Mouse (Mus musculus): ENCODE data around the gene Slit3. TPM values are rescaled to one million over a fixed set of nuclear protein-coding genes. Genes with fewer than 3 reads are reported as not detected.

Gene Slit3
- polyA plus RNA-seq, 1 experiment, result not detected

DNA sequence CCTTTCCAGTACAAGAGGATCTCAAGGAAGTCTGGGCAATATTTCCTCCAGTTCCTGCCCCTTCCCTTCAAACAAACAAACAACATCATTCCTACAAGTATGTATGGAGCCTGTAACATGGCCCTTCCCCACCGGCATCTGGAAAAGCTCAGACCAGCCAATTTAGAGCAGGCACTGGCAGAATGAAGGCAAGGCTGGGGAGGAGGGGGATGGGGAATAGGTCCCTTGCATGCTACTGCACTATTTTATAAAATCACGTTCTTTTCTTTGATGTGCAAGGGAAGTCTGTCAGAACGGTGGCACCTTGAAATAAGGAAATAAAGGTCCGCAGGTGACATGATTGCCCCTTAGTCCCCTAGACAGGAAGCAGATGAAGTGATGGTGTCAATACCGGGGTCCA is 948 bp upstream of the Slit3 start:
- Histone ChIP-seq H3K9me3 (ENCODE audit: control insufficient read depth, low read length) (no peaks in the 10 kb centered on the region), H3K36me3 (ENCODE audit: control insufficient read depth) (no peaks in the 10 kb centered on the region), H3K4me3 (replicated peaks) (no peak overlapping the region), H3K4me1 (ENCODE audit: control insufficient read depth) (no peaks in the 10 kb centered on the region), H3K27me3 (ENCODE audit: control insufficient read depth) (peaks cover 39% of the 10 kb centered on the region)
- TF ChIP-seq TAL1 (IDR thresholded peaks at IDR 0.05; ENCODE audit: low read length) (no peak), GATA1 (IDR thresholded peaks at IDR 0.05; ENCODE audit: low read length) (no peak)

DNA sequence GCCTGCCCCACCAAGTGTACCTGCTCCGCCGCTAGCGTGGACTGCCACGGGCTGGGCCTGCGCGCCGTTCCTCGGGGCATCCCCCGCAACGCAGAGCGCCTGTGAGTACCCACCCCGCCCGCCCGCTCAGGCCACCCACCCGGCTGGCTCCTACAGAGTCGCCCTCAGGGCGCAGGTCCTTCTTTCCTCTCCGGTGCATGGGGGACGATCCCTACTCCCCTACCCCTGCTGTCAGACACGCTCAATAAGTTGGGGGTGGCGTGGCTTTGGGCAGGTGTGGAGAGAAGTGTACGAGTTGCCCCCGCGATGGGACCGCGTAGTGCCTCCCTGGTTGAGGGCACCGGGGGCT is 561 bp downstream of the Slit3 start:
- peaks cover 39% of the 10 kb centered on the region for H3K27me3 ChIP-seq (ENCODE audit: control insufficient read depth)
- TF ChIP-seq TAL1 (IDR thresholded peaks at IDR 0.05; ENCODE audit: low read length) (no peak), GATA1 (IDR thresholded peaks at IDR 0.05; ENCODE audit: low read length) (no peak)
- H3K4me3 ChIP-seq (replicated peaks), result no peak overlapping the region

DNA sequence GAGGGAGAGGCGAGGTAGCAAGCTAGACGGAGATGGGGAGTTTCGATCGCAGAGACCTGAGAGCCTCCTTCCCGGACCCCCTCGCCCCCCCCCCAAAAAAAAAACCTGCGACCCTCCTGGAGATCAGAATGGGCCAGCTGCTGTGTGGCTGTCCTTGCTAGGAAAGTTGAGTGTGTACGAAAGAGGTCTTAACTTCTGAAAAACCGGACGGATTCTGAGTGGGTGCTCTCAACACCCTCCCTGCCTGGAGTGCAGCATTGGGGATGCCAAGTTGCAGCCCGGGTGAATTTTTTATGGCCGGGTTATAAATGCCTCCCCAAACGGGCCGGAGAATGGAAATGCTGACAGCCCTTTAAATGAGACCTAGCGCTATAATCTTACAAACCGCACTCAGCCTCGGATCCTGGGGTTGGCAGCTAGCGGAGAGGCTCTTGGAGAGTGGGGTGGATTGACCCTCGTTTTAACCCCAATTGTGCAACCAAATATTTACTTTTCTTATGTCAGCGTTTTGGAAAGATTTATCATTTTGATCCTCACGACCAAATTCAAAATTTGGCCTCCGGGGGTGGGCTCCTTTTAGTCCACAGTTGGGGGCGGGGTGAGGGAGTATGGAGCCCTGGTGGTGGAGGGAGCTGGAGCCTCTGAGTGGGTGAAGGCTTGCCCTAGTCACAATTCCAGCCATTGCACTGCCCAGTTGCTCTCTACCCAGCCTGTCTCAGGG is 1.2 kb downstream of the Slit3 start:
- no peaks in the 10 kb centered on the region for H3K4me1 ChIP-seq (ENCODE audit: control insufficient read depth)
- no peaks in the 10 kb centered on the region for H3K9me3 ChIP-seq (ENCODE audit: control insufficient read depth, low read length)
- H3K4me3 ChIP-seq (replicated peaks), result no peak overlapping the region
- peaks cover 39% of the 10 kb centered on the region for H3K27me3 ChIP-seq (ENCODE audit: control insufficient read depth)
- no peaks in the 10 kb centered on the region for H3K36me3 ChIP-seq (ENCODE audit: control insufficient read depth)
- TF ChIP-seq GATA1 (IDR thresholded peaks at IDR 0.05; ENCODE audit: low read length) (no peak), TAL1 (IDR thresholded peaks at IDR 0.05; ENCODE audit: low read length) (no peak)

More for the DNA sequence above, 561 bp downstream of the Slit3 start:
- H3K4me1 ChIP-seq (ENCODE audit: control insufficient read depth), result no peaks in the 10 kb centered on the region
- H3K9me3 ChIP-seq (ENCODE audit: control insufficient read depth, low read length), result no peaks in the 10 kb centered on the region
- H3K36me3 ChIP-seq (ENCODE audit: control insufficient read depth), result no peaks in the 10 kb centered on the region

DNA sequence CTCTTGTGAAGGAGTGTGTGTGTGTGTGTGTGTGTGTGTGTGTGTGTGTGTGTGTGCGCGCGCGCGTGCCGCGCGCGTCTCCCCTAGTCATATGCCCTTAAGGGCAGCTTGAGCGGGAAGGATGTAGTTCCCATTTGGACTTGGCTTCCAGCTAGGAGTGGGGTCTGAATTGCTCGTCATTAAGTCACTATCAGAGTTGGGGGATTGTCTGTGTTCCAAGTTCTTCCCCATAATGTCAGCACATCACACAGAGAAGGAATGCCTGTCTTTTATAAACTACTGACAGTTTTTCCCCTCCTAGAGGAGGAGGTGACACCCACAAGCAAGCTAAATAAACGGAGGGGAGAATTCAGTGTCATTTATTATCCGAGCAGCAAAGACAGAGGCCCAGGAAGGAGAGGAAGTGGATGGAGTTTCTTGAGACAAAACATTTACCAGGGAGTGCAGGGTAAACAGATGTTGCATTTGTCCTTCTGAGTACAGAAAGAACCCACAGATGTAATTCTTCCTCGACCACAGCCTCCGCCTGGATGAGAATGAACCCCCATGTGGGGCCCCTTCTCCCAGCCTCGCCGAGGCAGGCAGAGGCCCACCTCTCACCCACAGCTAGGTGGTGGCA is 3.6 kb downstream of the Slit3 start:
- Histone ChIP-seq H3K27me3 (ENCODE audit: control insufficient read depth) (peaks cover 39% of the 10 kb centered on the region), H3K36me3 (ENCODE audit: control insufficient read depth) (no peaks in the 10 kb centered on the region), H3K4me3 (replicated peaks) (no peak overlapping the region), H3K9me3 (ENCODE audit: control insufficient read depth, low read length) (no peaks in the 10 kb centered on the region), H3K4me1 (ENCODE audit: control insufficient read depth) (no peaks in the 10 kb centered on the region)
- no peak for TF ChIP-seq TAL1 (IDR thresholded peaks at IDR 0.05; ENCODE audit: low read length)
- no peak for TF ChIP-seq GATA1 (IDR thresholded peaks at IDR 0.05; ENCODE audit: low read length)

DNA sequence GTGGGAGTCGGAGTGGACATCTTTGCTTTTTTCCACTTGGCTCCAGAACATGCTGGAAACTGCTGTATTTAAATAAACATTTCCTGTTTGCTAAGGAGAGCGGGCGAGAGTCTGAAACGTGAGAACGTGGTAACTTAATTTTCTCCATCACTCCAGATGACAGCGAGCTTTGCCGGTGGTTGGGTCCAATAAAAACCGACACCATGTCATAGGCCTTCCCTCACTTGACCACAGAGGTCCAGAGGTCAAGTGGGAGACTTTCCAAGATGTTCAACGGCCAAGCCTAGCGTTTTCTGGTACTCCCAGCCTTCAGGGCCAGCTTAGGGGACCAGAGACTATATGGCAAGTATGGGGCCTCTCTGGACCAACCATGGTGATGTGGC is 4.1 kb downstream of the Slit3 start:
- H3K36me3 ChIP-seq (ENCODE audit: control insufficient read depth), result no peaks in the 10 kb centered on the region
- H3K27me3 ChIP-seq (ENCODE audit: control insufficient read depth), result peaks cover 35% of the 10 kb centered on the region
- H3K4me3 ChIP-seq (replicated peaks), result no peak overlapping the region
- H3K9me3 ChIP-seq (ENCODE audit: control insufficient read depth, low read length), result no peaks in the 10 kb centered on the region
- H3K4me1 ChIP-seq (ENCODE audit: control insufficient read depth), result no peaks in the 10 kb centered on the region
- no peak for TF ChIP-seq GATA1 (IDR thresholded peaks at IDR 0.05; ENCODE audit: low read length)

DNA sequence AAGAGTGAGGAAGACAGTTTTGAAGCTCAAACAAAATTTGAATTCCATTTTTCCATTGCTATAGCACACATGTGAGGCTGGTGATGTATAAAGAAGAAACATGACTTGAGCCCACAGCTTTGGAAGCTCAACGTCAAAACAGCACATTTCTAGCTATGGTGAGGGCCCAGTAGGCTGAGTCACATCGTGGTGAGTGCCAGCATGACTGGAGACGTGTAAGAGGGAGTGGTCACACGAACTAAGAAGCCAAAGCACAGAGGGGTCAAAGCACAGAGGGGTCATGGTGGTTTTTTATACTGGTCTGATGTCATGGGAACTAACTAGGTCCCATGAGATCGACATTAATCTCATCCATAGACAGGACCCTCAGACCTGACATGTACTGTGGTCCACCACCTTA is 10.7 kb downstream of the Slit3 start:
- Histone ChIP-seq H3K4me3 (replicated peaks) (no peak overlapping the region), H3K36me3 (ENCODE audit: control insufficient read depth) (no peaks in the 10 kb centered on the region), H3K27me3 (ENCODE audit: control insufficient read depth) (no peaks in the 10 kb centered on the region), H3K9me3 (ENCODE audit: control insufficient read depth, low read length) (no peaks in the 10 kb centered on the region), H3K4me1 (ENCODE audit: control insufficient read depth) (no peaks in the 10 kb centered on the region)
- TF ChIP-seq TAL1 (IDR thresholded peaks at IDR 0.05; ENCODE audit: low read length), result no peak
- no peak for TF ChIP-seq GATA1 (IDR thresholded peaks at IDR 0.05; ENCODE audit: low read length)

DNA sequence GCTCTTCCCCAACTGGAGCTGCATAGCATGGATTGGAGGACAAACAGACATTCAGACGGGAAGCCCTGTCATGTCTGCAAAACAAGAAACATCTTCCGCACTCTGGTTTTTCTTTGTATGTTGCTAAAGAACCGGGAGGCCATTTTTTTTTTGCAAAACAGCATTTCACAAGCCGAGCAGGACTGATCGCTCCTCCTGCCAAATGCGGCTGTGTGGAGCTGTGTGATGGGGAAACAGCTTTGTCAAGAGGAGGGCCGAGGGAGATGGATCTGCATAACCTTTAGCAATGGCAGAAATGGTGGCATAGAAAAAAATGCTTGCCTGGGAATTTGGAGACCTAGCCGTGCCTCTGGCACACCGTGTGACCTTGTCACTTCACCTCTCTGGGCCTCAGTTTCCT is 15.6 kb downstream of the Slit3 start:
- H3K9me3 ChIP-seq (ENCODE audit: control insufficient read depth, low read length), result no peaks in the 10 kb centered on the region
- H3K27me3 ChIP-seq (ENCODE audit: control insufficient read depth), result no peaks in the 10 kb centered on the region
- H3K4me1 ChIP-seq (ENCODE audit: control insufficient read depth), result no peaks in the 10 kb centered on the region
- no peak for TF ChIP-seq GATA1 (IDR thresholded peaks at IDR 0.05; ENCODE audit: low read length)
- TF ChIP-seq TAL1 (IDR thresholded peaks at IDR 0.05; ENCODE audit: low read length), result no peak
- H3K4me3 ChIP-seq (replicated peaks), result no peak overlapping the region
- H3K36me3 ChIP-seq (ENCODE audit: control insufficient read depth), result no peaks in the 10 kb centered on the region

DNA sequence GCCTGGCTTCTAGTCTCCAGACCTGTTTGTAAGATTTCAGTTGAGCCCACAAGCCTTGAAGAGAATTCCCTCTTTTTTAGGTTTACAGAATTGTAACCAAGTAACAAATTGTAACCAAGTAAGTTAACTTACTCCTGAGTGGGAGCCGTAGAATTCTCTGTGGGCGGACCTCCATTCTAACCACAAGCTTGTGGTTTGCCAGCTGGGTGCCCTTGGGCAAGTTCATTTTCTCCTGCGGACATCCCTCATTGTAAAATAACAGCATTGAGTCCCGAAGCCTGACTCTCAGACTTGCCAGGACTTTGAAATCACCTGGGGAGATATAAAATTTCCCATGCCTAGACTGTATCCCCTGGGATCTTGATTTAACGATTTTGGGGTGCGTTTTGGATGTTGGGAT is 19.1 kb downstream of the Slit3 start:
- H3K36me3 ChIP-seq (ENCODE audit: control insufficient read depth), result no peaks in the 10 kb centered on the region
- H3K27me3 ChIP-seq (ENCODE audit: control insufficient read depth), result no peaks in the 10 kb centered on the region
- H3K9me3 ChIP-seq (ENCODE audit: control insufficient read depth, low read length), result no peaks in the 10 kb centered on the region
- H3K4me3 ChIP-seq (replicated peaks), result no peak overlapping the region
- TF ChIP-seq TAL1 (IDR thresholded peaks at IDR 0.05; ENCODE audit: low read length) (no peak), GATA1 (IDR thresholded peaks at IDR 0.05; ENCODE audit: low read length) (no peak)
- H3K4me1 ChIP-seq (ENCODE audit: control insufficient read depth), result no peaks in the 10 kb centered on the region

DNA sequence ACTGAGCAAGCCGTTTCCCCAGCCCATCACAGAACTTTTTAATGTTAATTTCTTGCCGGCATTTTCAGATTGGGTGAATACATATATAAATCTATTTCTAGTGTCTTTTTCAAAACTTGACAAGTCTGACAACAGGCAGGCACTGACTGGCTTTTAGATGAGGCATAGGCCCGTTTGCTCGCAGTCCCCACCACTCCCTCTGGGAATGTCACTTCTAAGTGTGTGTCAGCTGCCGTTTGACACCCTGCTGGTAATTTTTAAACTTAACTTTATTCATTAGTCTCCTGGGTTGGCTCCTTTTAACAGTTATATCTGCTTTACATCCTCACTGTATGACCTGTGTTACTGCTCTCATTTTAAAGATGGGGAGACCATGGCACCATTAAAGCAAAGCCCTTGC is 21.2 kb downstream of the Slit3 start:
- H3K36me3 ChIP-seq (ENCODE audit: control insufficient read depth), result no peaks in the 10 kb centered on the region
- no peaks in the 10 kb centered on the region for H3K4me1 ChIP-seq (ENCODE audit: control insufficient read depth)
- no peak overlapping the region for H3K4me3 ChIP-seq (replicated peaks)
- no peaks in the 10 kb centered on the region for H3K27me3 ChIP-seq (ENCODE audit: control insufficient read depth)
- no peaks in the 10 kb centered on the region for H3K9me3 ChIP-seq (ENCODE audit: control insufficient read depth, low read length)
- TF ChIP-seq TAL1 (IDR thresholded peaks at IDR 0.05; ENCODE audit: low read length) (no peak), GATA1 (IDR thresholded peaks at IDR 0.05; ENCODE audit: low read length) (no peak)
